Mouse (Mus musculus) heart, postnatal 0 days (tissue): Measurements from ENCODE around the gene Alkbh1.

Experiments
- CTCF ChIP-seq: IDR thresholded peaks from 2 replicates; pipeline ENCODE4 v1.5.1; 2016; ENCODE audit warnings: antibody characterized with exemption, control low read depth, low read depth
- EP300 ChIP-seq: IDR thresholded peaks from 2 replicates; pipeline ENCODE4 v1.6.1; 2016; ENCODE audit warnings: antibody characterized with exemption, low read depth

DNA sequence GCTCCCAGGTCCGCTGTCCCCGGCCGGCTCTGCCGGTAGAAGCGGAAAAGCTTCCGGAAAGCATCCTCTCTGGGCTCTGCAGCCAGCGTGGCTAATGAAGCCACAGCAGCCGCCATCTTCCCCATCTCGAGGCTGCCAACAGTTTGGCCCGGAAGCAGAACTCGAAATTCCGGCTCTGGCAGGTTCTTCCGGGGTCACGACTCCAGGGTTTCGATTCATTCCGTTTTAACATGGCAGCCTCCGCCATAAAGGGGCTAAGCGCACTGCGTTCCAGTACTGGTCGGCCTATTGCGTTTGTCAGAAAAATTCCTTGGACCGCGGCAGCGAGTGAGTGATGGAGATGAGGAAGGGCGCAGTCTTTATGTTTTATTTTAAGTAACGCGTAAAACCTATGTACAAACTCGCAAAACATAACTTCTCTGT is at the start of gene Alkbh1, which contains the start of gene Slirp:
- no peak for TF ChIP-seq CTCF
- 0 out of 2 replicates have a peak, but pooled peaks have one; percentile 35 for TF ChIP-seq EP300
